Mouse (Mus musculus): ENCODE data around the gene Socs3. TPM values are rescaled to one million over a fixed set of nuclear protein-coding genes. Genes with fewer than 3 reads are reported as not detected.
A peak's percentile ranks its signal among the peaks of the same experiment; 100 is the strongest.

The Socs3 gene
- polyA plus RNA-seq, 1 experiment from 2014 or later, result 2.2 TPM

DNA sequence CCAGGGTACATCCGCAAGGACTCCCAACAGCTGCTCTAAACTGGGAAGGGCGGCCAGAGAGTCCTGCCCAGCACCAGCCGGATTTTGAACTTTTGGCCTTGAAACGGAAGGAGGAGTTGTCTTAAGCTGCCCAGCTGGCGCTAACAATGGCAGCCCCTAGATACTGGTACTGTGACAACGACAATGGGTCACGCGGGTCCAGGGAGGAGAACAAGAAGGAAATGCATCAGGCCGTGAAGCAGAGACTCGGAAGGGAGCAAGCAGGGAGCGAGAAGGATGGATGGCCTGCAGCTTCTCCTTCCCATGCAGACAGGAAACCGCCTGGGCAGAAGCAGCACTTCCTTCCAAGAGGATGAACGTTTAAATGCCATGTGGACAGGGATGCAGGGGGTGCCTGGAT is 14.2 kb downstream of the Socs3 start:
- Histone ChIP-seq H3K36me3 (ENCODE audit: control insufficient read depth, insufficient read depth, low read length) (no peaks in the 10 kb centered on the region), H3K4me1 (ENCODE audit: control insufficient read depth, insufficient read depth, low read length) (no peaks in the 10 kb centered on the region; the same call in 1 of the 2 replicates), H3K27me3 (ENCODE audit: control insufficient read depth, insufficient read depth, low read length) (no peaks in the 10 kb centered on the region), H3K4me3 (ENCODE audit: low read depth, low read length) (no peak overlapping the region), H3K9ac (replicated peaks; ENCODE audit: low read depth, low read length) (no peak overlapping the region), H3K9me3 (ENCODE audit: control insufficient read depth, low read length) (no peaks in the 10 kb centered on the region), H3K27ac (ENCODE audit: low read depth, low read length) (no peak overlapping the region), H3K4me2 (ENCODE audit: low read depth, low read length) (no peak overlapping the region)
- ATAC-seq (ENCODE audit: low read depth), result no peak
- WGBS, result 57% methylated on average over 13 of the region's 13 CpGs

DNA sequence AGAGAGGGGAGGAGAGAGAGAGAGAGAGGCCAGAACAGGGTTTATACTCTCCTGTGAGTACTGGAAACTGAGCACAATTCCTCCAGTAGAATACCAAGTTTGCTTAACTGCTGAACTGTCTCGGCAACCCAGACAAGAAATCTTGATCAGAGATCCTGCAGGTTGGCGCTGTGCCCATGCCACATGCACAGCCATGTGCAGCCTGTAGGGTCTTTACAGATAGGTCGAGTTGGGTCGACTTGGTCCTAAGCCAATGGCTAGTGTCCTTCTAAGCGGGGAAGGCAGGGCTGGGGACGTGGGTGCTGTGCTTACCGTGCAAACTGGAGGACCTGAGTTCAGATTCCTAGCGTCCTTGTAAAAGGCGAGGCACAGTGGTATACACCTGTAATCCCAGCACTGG is 15.0 kb downstream of the Socs3 start:
- Histone ChIP-seq H3K9ac (replicated peaks; ENCODE audit: low read depth, low read length) (no peak overlapping the region), H3K36me3 (ENCODE audit: control insufficient read depth, insufficient read depth, low read length) (no peaks in the 10 kb centered on the region), H3K27me3 (ENCODE audit: control insufficient read depth, insufficient read depth, low read length) (no peaks in the 10 kb centered on the region), H3K4me3 (ENCODE audit: low read depth, low read length) (no peak overlapping the region), H3K4me2 (ENCODE audit: low read depth, low read length) (no peak overlapping the region), H3K9me3 (ENCODE audit: control insufficient read depth, low read length) (no peaks in the 10 kb centered on the region), H3K27ac (ENCODE audit: low read depth, low read length) (peak overlapping the region; percentile 34; the same call in 1 of the 2 replicates), H3K4me1 (ENCODE audit: control insufficient read depth, insufficient read depth, low read length) (peaks cover 1% of the 10 kb centered on the region)
- ATAC-seq (ENCODE audit: low read depth), result no peak
- WGBS, result 79% methylated on average over 9 of the region's 9 CpGs

DNA sequence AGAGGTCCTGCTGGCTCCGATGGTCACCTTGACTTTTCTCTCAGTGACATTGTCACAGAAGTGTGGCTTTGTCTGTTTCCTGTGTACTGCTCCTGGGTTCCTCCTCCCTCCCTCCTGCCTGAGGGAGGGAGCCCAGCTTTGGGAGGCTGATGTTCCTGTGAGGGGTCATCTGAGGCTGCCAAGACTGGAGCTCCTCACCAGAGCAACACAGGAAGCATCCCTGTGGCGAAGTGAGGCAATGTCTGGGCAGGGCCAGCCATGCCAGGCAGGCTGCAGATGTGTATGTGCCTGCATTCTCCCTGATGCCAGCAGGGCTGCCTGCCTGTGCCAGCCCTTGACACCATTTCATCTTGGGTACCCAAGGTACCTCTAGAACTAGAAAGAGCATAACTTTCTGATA is 15.8 kb downstream of the Socs3 start:
- H3K4me3 ChIP-seq (ENCODE audit: low read depth, low read length), result no peak overlapping the region
- no peak overlapping the region for H3K9ac ChIP-seq (replicated peaks; ENCODE audit: low read depth, low read length)
- H3K36me3 ChIP-seq (ENCODE audit: control insufficient read depth, insufficient read depth, low read length), result no peaks in the 10 kb centered on the region
- H3K27me3 ChIP-seq (ENCODE audit: control insufficient read depth, insufficient read depth, low read length), result peaks cover 3% of the 10 kb centered on the region; the same call in 1 of the 2 replicates
- no peaks in the 10 kb centered on the region for H3K9me3 ChIP-seq (ENCODE audit: control insufficient read depth, low read length)
- WGBS, result 54% methylated on average over 2 of the region's 2 CpGs
- peak; percentile 52 for ATAC-seq (ENCODE audit: low read depth)
- H3K4me1 ChIP-seq (ENCODE audit: control insufficient read depth, insufficient read depth, low read length), result peaks cover 7% of the 10 kb centered on the region
- H3K4me2 ChIP-seq (ENCODE audit: low read depth, low read length), result no peak overlapping the region
- H3K27ac ChIP-seq (ENCODE audit: low read depth, low read length), result peak overlapping the region; percentile 34; the same call in 1 of the 2 replicates

DNA sequence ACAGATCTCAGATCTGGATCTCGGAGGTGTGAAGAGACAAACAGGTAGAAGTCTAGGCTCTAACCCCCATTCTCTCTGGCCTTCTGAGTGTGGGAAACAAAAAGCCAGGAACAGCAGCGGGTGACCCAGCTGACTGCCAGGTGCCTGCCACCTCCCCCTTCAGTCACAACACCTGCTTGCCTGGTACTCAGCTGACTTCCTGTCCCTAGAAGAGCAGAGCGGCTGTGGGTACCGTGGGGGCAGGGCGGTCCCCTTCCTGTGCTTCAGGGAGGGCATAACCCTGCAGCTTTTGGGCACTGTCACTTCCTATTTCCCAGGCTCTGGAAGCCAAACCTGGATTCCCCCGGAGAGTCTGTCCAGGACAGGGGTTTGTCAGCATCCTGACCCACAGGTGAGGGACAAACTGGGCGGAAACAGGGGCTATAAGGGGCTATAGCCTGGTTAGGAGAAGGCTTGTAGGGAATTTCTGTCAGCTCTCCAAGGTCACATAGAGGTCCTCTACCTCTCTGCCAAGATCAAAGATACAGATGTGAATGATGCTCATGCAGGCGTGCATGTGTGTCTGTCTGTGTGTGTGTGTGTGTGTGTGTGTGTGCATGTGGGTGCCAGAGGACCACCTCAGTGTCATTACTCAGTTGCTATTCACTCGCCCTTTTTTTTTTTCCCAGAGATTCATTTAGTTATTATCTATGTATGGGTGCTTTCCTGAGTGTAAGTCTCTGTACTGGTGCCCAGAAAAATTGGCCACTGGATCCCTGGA is 17.5 kb downstream of the Socs3 start:
- H3K27ac ChIP-seq (ENCODE audit: low read depth, low read length), result no peak overlapping the region
- no peak overlapping the region for H3K4me2 ChIP-seq (ENCODE audit: low read depth, low read length)
- no peaks in the 10 kb centered on the region for H3K36me3 ChIP-seq (ENCODE audit: control insufficient read depth, insufficient read depth, low read length)
- WGBS, result 69% methylated on average over 9 of the region's 9 CpGs
- peaks cover 7% of the 10 kb centered on the region for H3K4me1 ChIP-seq (ENCODE audit: control insufficient read depth, insufficient read depth, low read length)
- no peak overlapping the region for H3K9ac ChIP-seq (replicated peaks; ENCODE audit: low read depth, low read length)
- H3K4me3 ChIP-seq (ENCODE audit: low read depth, low read length), result no peak overlapping the region
- no peak for ATAC-seq (ENCODE audit: low read depth)
- no peaks in the 10 kb centered on the region for H3K9me3 ChIP-seq (ENCODE audit: control insufficient read depth, low read length)
- H3K27me3 ChIP-seq (ENCODE audit: control insufficient read depth, insufficient read depth, low read length), result peaks cover 3% of the 10 kb centered on the region; the same call in 1 of the 2 replicates

DNA sequence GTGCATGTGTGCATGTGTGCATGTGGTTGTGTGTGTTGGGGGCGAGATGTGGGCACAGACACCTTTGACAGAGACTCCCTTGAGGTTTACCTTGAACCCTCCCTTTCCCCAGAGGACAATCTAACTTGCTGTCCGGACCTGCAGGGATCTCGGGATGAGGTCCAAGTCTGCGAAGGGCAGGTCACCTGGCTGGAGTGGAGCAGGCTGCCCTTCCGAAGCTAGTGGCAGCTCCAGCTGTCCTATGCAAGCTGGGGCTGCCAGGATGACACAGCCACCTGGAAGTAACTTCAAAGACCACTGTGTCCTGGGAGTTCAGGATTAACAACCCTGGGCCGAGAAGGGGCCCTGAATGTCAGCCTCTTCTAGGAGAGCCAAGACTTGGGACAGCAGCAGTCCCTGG is 18.5 kb downstream of the Socs3 start:
- no peak overlapping the region for H3K9ac ChIP-seq (replicated peaks; ENCODE audit: low read depth, low read length)
- H3K27me3 ChIP-seq (ENCODE audit: control insufficient read depth, insufficient read depth, low read length), result peaks cover 3% of the 10 kb centered on the region; the same call in 1 of the 2 replicates
- H3K4me2 ChIP-seq (ENCODE audit: low read depth, low read length), result no peak overlapping the region
- no peaks in the 10 kb centered on the region for H3K36me3 ChIP-seq (ENCODE audit: control insufficient read depth, insufficient read depth, low read length)
- ATAC-seq (ENCODE audit: low read depth), result no peak
- H3K4me1 ChIP-seq (ENCODE audit: control insufficient read depth, insufficient read depth, low read length), result peaks cover 7% of the 10 kb centered on the region
- 83% methylated on average over 6 of the region's 6 CpGs for WGBS
- H3K27ac ChIP-seq (ENCODE audit: low read depth, low read length), result no peak overlapping the region
- H3K4me3 ChIP-seq (ENCODE audit: low read depth, low read length), result no peak overlapping the region
- H3K9me3 ChIP-seq (ENCODE audit: control insufficient read depth, low read length), result no peaks in the 10 kb centered on the region

DNA sequence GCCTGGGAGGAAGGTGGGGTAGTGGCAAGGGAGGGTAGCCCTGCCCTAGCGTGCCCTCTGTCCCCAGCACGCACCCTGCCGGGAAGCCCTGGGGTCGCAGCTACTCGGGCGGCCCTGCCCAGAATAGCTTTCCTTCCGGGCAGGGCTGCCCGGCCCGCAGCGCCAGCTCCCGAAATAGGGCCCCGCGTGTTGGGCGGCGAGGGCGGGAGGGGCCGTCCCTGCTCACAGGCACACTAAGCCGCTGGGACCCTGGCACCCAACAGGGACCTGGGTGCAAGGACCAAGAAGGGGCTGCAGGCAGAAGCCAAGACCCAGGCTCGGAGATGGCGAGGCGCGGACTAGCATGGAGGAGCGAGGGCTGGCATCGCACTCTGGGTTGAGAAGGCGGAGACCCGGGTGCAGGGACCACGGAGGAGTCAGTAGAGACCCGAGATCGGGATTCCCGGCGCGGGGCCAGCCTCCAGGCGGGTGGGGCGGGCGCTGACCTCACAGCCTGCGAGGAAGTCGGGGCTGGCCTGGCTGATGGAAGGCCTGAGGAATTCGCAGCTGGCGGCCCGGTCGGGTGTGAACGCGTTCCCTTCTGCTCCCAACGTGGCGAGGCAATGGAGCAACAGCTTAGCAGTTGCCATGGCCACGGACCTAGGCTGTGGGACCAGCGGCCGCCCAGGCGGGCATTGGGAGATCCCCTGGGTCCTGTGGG is 20.3 kb downstream of the Socs3 start:
- H3K4me3 ChIP-seq (ENCODE audit: low read depth, low read length), result peak overlapping the region; percentile 25
- no peaks in the 10 kb centered on the region for H3K36me3 ChIP-seq (ENCODE audit: control insufficient read depth, insufficient read depth, low read length)
- peak overlapping the region; percentile 28; the same call in 1 of the 2 replicates for H3K9ac ChIP-seq (replicated peaks; ENCODE audit: low read depth, low read length)
- peak; percentile 70; the same call in 1 of the 2 replicates for ATAC-seq (ENCODE audit: low read depth)
- 0 out of 2 replicates have a peak overlapping the region, but pooled peaks have one; percentile 28 for H3K27ac ChIP-seq (ENCODE audit: low read depth, low read length)
- H3K27me3 ChIP-seq (ENCODE audit: control insufficient read depth, insufficient read depth, low read length), result peaks cover 3% of the 10 kb centered on the region; the same call in 1 of the 2 replicates
- H3K9me3 ChIP-seq (ENCODE audit: control insufficient read depth, low read length), result no peaks in the 10 kb centered on the region
- WGBS, result 2% methylated on average over 43 of the region's 49 CpGs
- peak overlapping the region; percentile 52 for H3K4me2 ChIP-seq (ENCODE audit: low read depth, low read length)
- H3K4me1 ChIP-seq (ENCODE audit: control insufficient read depth, insufficient read depth, low read length), result peaks cover 7% of the 10 kb centered on the region; the same call in 1 of the 2 replicates

DNA sequence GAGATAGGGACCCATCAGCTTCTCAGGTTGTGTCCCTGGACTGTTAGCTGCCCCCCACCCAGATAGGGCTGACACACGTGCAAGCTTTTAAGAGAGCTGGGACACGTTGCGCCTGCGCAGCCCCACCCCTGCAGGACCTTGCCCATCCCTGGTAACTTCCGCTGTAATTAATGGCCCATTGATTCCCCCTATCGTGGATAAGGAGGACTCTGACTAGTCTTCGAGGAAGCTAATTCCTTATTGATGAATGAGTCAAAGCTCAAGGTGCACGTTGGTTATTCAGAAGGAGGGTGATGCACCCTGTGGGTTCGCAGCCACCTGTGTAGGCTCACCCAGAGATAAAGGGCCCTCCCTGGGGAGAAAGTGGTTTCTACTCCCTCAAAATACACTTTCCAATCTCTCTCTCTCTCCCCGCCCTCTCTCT is 22.8 kb downstream of the Socs3 start:
- no peak overlapping the region for H3K4me3 ChIP-seq (ENCODE audit: low read depth, low read length)
- no peak for ATAC-seq (ENCODE audit: low read depth)
- no peaks in the 10 kb centered on the region for H3K9me3 ChIP-seq (ENCODE audit: control insufficient read depth, low read length)
- no peaks in the 10 kb centered on the region for H3K36me3 ChIP-seq (ENCODE audit: control insufficient read depth, insufficient read depth, low read length)
- WGBS, result 75% methylated on average over 10 of the region's 10 CpGs
- H3K27ac ChIP-seq (ENCODE audit: low read depth, low read length), result no peak overlapping the region
- H3K27me3 ChIP-seq (ENCODE audit: control insufficient read depth, insufficient read depth, low read length), result peaks cover 3% of the 10 kb centered on the region; the same call in 1 of the 2 replicates
- no peak overlapping the region for H3K9ac ChIP-seq (replicated peaks; ENCODE audit: low read depth, low read length)
- no peak overlapping the region for H3K4me2 ChIP-seq (ENCODE audit: low read depth, low read length)
- H3K4me1 ChIP-seq (ENCODE audit: control insufficient read depth, insufficient read depth, low read length), result peaks cover 7% of the 10 kb centered on the region; the same call in 1 of the 2 replicates

DNA sequence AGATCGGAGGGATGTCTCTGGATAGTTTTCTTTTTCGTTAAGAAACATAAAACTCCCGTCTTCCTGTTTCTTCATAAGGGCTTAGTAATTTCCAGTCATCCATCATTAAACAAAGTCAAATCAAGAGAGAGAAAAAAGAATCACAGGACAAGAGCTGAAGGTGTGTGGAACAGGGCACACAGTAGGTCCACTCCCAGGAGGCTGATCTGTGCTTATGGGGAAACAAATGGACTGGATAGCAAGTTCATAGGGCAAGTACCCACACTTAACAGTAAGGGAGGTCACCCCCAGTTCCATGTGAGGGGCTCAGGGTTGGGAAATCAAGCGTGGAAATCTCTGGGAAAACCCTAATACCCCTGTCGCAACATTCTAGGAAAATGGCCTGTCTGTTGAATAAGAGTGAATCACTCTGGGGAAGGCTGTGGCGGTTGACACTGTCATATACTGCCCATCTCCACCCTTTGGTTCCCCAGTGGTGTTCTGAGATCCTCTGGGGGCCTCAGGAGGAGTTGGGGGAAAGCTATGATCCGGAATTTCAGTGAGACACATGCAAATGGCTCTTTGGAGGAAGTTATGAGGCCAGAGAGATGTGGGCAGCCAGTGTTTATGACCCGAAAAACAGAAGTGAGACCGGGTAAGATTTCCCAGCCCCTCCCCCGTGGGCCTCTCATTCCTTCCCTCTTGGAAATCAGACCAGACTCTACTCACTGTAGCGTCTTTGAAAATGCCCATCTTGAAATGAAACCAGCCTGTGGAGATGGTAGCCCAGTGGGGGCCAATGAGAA is 23.5 kb downstream of the Socs3 start:
- Histone ChIP-seq H3K36me3 (ENCODE audit: control insufficient read depth, insufficient read depth, low read length) (no peaks in the 10 kb centered on the region), H3K4me2 (ENCODE audit: low read depth, low read length) (no peak overlapping the region), H3K9me3 (ENCODE audit: control insufficient read depth, low read length) (no peaks in the 10 kb centered on the region), H3K9ac (replicated peaks; ENCODE audit: low read depth, low read length) (no peak overlapping the region), H3K4me1 (ENCODE audit: control insufficient read depth, insufficient read depth, low read length) (peaks cover 10% of the 10 kb centered on the region; the same call in 1 of the 2 replicates), H3K27ac (ENCODE audit: low read depth, low read length) (no peak overlapping the region), H3K4me3 (ENCODE audit: low read depth, low read length) (no peak overlapping the region), H3K27me3 (ENCODE audit: control insufficient read depth, insufficient read depth, low read length) (peaks cover 3% of the 10 kb centered on the region; the same call in 1 of the 2 replicates)
- ATAC-seq (ENCODE audit: low read depth), result no peak
- WGBS, result 83% methylated on average over 11 of the region's 11 CpGs
